Mouse (Mus musculus): ENCODE results near the gene 4921524J17Rik. TPM values are rescaled to one million over a fixed set of nuclear protein-coding genes. Genes with fewer than 3 reads are reported as not detected.

The 4921524J17Rik gene
- total and polyA plus RNA-seq, 3 experiments, result 8.1 to 22.5 (median 18.3) TPM

DNA sequence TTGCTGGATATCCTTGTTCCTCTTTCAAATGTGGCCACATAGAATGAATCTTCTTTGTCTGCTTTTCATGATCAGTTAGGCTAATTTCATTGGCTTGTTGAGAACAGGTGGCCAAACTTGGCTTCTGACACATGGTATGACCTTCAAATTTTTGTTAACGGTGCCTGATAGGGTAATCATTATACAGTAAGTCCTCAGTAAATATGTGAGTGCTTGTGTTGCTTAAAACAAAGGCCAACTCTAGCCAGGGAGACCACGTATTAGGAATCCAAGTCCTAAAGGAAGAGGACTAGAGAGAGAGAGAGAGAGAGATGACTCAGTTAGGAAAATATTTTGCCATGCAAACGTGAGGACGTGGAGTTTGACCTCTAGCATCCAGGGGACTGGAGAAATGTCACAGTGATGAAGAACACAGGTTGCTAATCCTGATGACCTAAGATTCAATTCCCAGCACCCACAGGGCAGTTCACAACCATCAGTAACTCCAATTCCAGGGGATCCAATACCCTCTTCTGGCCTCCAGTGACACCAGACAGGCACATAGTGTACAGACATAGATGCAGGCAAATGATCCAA lies 44.4 kb upstream of the 4921524J17Rik start:
- Histone ChIP-seq H3K36me3 (ENCODE audit: control insufficient read depth, insufficient read depth, low read length) (no peaks in the 10 kb centered on the region), H3K9ac (ENCODE audit: low read depth, low read length) (no peak overlapping the region), H3K4me1 (ENCODE audit: control insufficient read depth, insufficient read depth, low read length) (no peaks in the 10 kb centered on the region; the same call in 1 of the 2 replicates), H3K27ac (no peak overlapping the region), H3K79me2 (replicated peaks; ENCODE audit: control insufficient read depth, insufficient read depth, low read length) (no peaks in the 10 kb centered on the region), H3K4me3 (no peak overlapping the region), H3K27me3 (ENCODE audit: control insufficient read depth, insufficient read depth, low read length) (no peaks in the 10 kb centered on the region)
- intact Hi-C loops (cut with DNase I), result no loop called here
- no peak for TF ChIP-seq POLR2A (IDR thresholded peaks at IDR 0.05; ENCODE audit: insufficient read depth, low read depth, low read length)
- no peak for TF ChIP-seq CTCF (IDR thresholded peaks at IDR 0.05)
- no peak for TF ChIP-seq EP300 (IDR thresholded peaks at IDR 0.05; ENCODE audit: insufficient read depth, low read depth, low read length)
- DNase-seq, result no peak
- 31% methylated on average over 4 of the region's 4 CpGs for WGBS

DNA sequence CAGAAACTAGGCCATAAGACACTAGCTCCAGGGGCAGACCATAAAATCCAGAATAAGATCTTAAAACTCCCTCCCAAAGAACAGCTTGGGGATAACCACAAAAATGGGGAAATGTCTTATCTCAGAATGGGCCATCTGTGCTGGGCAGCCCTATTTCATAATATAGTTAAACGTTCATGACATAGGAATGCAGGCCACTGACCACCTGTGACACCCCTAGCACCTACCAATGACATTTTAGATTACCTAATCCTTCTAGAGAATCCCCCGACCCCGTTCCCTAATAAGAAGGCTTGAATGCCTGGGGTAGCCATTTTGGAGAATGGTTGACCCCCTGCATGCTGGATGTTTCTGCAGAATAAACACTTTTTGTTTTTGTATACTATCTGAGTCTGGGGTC lies 42.3 kb upstream of the 4921524J17Rik start:
- TF ChIP-seq EP300 (IDR thresholded peaks at IDR 0.05; ENCODE audit: insufficient read depth, low read depth, low read length) (no peak), POLR2A (IDR thresholded peaks at IDR 0.05; ENCODE audit: insufficient read depth, low read depth, low read length) (no peak), CTCF (IDR thresholded peaks at IDR 0.05) (no peak)
- no peaks in the 10 kb centered on the region for H3K4me1 ChIP-seq (ENCODE audit: control insufficient read depth, insufficient read depth, low read length)
- no peak overlapping the region for H3K9ac ChIP-seq (ENCODE audit: low read depth, low read length)
- no peaks in the 10 kb centered on the region for H3K79me2 ChIP-seq (replicated peaks; ENCODE audit: control insufficient read depth, insufficient read depth, low read length)
- no peak overlapping the region for H3K4me3 ChIP-seq
- no peak overlapping the region for H3K27ac ChIP-seq
- intact Hi-C loops (cut with DNase I), result no loop called here
- no peak for DNase-seq
- H3K36me3 ChIP-seq (ENCODE audit: control insufficient read depth, insufficient read depth, low read length), result no peaks in the 10 kb centered on the region
- H3K27me3 ChIP-seq (ENCODE audit: control insufficient read depth, insufficient read depth, low read length), result no peaks in the 10 kb centered on the region
- WGBS, result 83% methylated on average over 3 of the region's 3 CpGs

DNA sequence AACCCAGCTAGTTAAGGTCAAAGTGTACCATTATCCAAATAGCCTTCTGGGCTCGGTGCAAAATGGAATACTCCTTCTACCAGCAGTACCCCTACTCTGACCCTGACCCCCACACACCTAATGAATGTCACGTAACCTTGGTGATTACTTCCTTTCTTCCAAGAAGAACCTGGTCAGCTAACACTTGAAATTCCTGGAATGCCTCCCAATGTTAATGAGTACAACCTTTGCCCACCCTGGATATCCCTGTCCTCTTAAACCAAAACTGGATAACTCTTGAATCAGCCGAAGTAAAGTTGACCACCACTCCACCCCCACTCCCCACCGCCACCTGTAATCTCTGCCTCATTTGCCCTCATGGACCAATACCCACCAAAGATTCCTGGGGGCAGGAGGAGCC lies 40.6 kb upstream of the 4921524J17Rik start:
- H3K4me3 ChIP-seq, result no peak overlapping the region
- H3K4me1 ChIP-seq (ENCODE audit: control insufficient read depth, insufficient read depth, low read length), result no peaks in the 10 kb centered on the region
- no peaks in the 10 kb centered on the region for H3K79me2 ChIP-seq (replicated peaks; ENCODE audit: control insufficient read depth, insufficient read depth, low read length)
- no peak for DNase-seq
- H3K27ac ChIP-seq, result no peak overlapping the region
- WGBS, result 88% methylated on average over 4 of the region's 4 CpGs
- intact Hi-C loops (cut with DNase I), result no loop called here
- no peak for TF ChIP-seq CTCF (IDR thresholded peaks at IDR 0.05)
- TF ChIP-seq EP300 (IDR thresholded peaks at IDR 0.05; ENCODE audit: insufficient read depth, low read depth, low read length), result no peak
- no peak for TF ChIP-seq POLR2A (IDR thresholded peaks at IDR 0.05; ENCODE audit: insufficient read depth, low read depth, low read length)
- H3K9ac ChIP-seq (ENCODE audit: low read depth, low read length), result no peak overlapping the region
- H3K27me3 ChIP-seq (ENCODE audit: control insufficient read depth, insufficient read depth, low read length), result no peaks in the 10 kb centered on the region
- H3K36me3 ChIP-seq (ENCODE audit: control insufficient read depth, insufficient read depth, low read length), result no peaks in the 10 kb centered on the region

DNA sequence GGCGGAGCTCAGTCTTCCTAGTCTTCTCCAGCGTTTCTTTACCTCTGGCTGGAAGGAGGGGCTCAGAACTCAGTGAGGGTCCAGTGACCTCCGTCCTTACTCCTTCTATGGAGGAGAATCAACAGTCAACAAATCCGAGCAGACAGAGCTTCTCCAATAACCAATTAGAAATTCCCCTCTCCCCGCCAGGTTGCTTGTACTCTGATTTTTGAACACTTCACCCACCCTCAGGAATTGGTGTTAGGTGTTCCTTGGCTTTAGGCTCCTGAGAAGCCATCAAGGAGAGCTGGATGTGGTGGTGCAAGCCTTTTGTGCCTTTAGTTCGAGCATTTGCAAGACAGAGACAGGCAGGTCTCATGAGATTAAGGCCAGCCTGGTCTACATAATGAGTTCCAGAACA lies 40.2 kb upstream of the 4921524J17Rik start:
- WGBS, result 76% methylated on average over 6 of the region's 6 CpGs
- H3K79me2 ChIP-seq (replicated peaks; ENCODE audit: control insufficient read depth, insufficient read depth, low read length), result no peaks in the 10 kb centered on the region
- TF ChIP-seq EP300 (IDR thresholded peaks at IDR 0.05; ENCODE audit: insufficient read depth, low read depth, low read length), result no peak
- no peak for TF ChIP-seq POLR2A (IDR thresholded peaks at IDR 0.05; ENCODE audit: insufficient read depth, low read depth, low read length)

DNA sequence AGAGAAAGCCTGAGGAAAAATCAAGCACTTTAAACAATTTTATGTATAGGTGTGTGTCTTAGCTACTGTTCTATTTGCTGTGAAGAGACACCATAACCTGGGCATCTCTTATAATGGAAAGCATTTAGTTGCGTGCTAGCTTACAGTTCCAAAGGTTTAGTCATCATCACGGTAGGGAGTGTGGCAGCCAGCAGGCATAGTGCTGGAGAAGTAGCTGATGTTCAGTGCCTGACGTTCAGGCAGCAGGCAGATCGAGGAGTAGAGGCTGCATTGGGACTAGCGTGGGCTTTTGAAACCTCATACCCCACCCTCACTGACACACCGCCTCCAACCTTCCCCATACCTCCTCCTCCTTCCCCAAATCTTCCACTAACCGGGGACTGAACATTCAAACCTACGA lies 38.1 kb upstream of the 4921524J17Rik start:
- TF ChIP-seq POLR2A (IDR thresholded peaks at IDR 0.05; ENCODE audit: insufficient read depth, low read depth, low read length) (no peak), CTCF (IDR thresholded peaks at IDR 0.05) (no peak), EP300 (IDR thresholded peaks at IDR 0.05; ENCODE audit: insufficient read depth, low read depth, low read length) (no peak)
- DNase-seq, result no peak
- Histone ChIP-seq H3K36me3 (ENCODE audit: control insufficient read depth, insufficient read depth, low read length) (no peaks in the 10 kb centered on the region), H3K27me3 (ENCODE audit: control insufficient read depth, insufficient read depth, low read length) (no peaks in the 10 kb centered on the region), H3K4me3 (no peak overlapping the region), H3K4me1 (ENCODE audit: control insufficient read depth, insufficient read depth, low read length) (no peaks in the 10 kb centered on the region), H3K79me2 (replicated peaks; ENCODE audit: control insufficient read depth, insufficient read depth, low read length) (no peaks in the 10 kb centered on the region), H3K9ac (ENCODE audit: low read depth, low read length) (no peak overlapping the region), H3K27ac (no peak overlapping the region)
- WGBS, result 85% methylated on average over 8 of the region's 8 CpGs
- intact Hi-C loops (cut with DNase I), result no loop called here

More for the DNA sequence above, 40.2 kb upstream of the 4921524J17Rik start:
- Histone ChIP-seq H3K4me3 (no peak overlapping the region), H3K9ac (ENCODE audit: low read depth, low read length) (no peak overlapping the region), H3K27ac (no peak overlapping the region), H3K27me3 (ENCODE audit: control insufficient read depth, insufficient read depth, low read length) (no peaks in the 10 kb centered on the region), H3K4me1 (ENCODE audit: control insufficient read depth, insufficient read depth, low read length) (no peaks in the 10 kb centered on the region), H3K36me3 (ENCODE audit: control insufficient read depth, insufficient read depth, low read length) (no peaks in the 10 kb centered on the region)
- intact Hi-C loops (cut with DNase I), result no loop called here
- no peak for DNase-seq

DNA sequence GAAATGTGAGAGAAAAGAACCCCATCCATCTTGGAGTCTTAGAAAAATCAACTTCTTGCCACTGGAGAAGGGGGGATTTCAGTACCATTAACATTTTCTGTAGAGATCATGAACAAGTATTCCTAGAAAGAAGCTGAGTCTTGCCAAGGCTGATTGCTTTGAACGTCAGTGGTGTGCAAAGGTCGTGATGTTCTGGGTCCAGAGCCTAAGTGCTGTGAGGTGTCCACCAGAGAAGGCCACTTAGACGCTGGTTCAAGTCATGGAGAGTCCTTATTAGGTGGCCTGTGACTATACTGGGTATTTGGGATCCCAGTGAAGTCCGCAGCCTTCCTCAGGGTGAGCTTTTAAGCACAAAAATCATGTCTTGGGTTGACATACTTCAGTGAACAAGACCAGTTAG lies 33.4 kb upstream of the 4921524J17Rik start:
- TF ChIP-seq POLR2A (IDR thresholded peaks at IDR 0.05; ENCODE audit: insufficient read depth, low read depth, low read length), result no peak
- TF ChIP-seq CTCF (IDR thresholded peaks at IDR 0.05), result no peak
- TF ChIP-seq EP300 (IDR thresholded peaks at IDR 0.05; ENCODE audit: insufficient read depth, low read depth, low read length), result no peak
- Histone ChIP-seq H3K36me3 (ENCODE audit: control insufficient read depth, insufficient read depth, low read length) (no peaks in the 10 kb centered on the region), H3K9ac (ENCODE audit: low read depth, low read length) (no peak overlapping the region), H3K27ac (no peak overlapping the region), H3K4me1 (ENCODE audit: control insufficient read depth, insufficient read depth, low read length) (no peaks in the 10 kb centered on the region), H3K27me3 (ENCODE audit: control insufficient read depth, insufficient read depth, low read length) (no peaks in the 10 kb centered on the region), H3K4me3 (no peak overlapping the region), H3K79me2 (replicated peaks; ENCODE audit: control insufficient read depth, insufficient read depth, low read length) (no peaks in the 10 kb centered on the region)
- intact Hi-C loops (cut with DNase I), result no loop called here
- WGBS, result 88% methylated on average over 4 of the region's 4 CpGs
- no peak for DNase-seq
